Mouse (Mus musculus): ENCODE data around the gene Nos2. TPM values are rescaled to one million over a fixed set of nuclear protein-coding genes. Genes with fewer than 3 reads are reported as not detected.

Gene Nos2
- not detected in 2 replicates for polyA plus RNA-seq (2012)

DNA sequence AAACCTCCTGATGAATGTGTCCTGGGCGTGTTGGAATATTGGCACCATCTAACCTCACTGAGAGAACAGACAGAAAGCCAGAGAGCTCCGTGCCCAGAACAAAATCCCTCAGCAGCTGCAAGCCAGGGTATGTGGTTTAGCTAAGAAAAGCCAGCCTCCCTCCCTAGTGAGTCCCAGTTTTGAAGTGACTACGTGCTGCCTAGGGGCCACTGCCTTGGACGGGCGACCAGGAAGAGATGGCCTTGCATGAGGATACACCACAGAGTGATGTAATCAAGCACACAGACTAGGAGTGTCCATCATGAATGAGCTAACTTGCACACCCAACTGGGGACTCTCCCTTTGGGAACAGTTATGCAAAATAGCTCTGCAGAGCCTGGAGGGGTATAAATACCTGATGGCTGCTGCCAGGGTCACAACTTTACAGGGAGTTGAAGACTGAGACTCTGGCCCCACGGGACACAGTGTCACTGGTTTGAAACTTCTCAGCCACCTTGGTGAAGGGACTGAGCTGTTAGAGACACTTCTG is at the start of gene Nos2:
Gene Nos2, plus strand, starts transcription at position 377 of the 529 bp plus-strand sequence.
- Histone ChIP-seq H3K36me3 (ENCODE audit: control insufficient read depth) (no peaks in the 10 kb centered on the region), H3K9me3 (ENCODE audit: control insufficient read depth, low read length) (no peaks in the 10 kb centered on the region), H3K27me3 (ENCODE audit: control insufficient read depth) (peaks cover 25% of the 10 kb centered on the region), H3K4me3 (replicated peaks) (no peak within 1 kb of the TSS), H3K4me1 (ENCODE audit: control insufficient read depth) (no peaks in the 10 kb centered on the region)
- TF ChIP-seq GATA1 (IDR thresholded peaks at IDR 0.05; ENCODE audit: low read length): no peak
- TF ChIP-seq TAL1 (IDR thresholded peaks at IDR 0.05; ENCODE audit: low read length): no peak

- H3K9me3 ChIP-seq (ENCODE audit: control insufficient read depth, low read length): no peaks in the 10 kb centered on the region
- no peaks in the 10 kb centered on the region for H3K4me1 ChIP-seq (ENCODE audit: control insufficient read depth)
- TF ChIP-seq GATA1 (IDR thresholded peaks at IDR 0.05; ENCODE audit: low read length) (no peak), TAL1 (IDR thresholded peaks at IDR 0.05; ENCODE audit: low read length) (no peak)
- H3K36me3 ChIP-seq (ENCODE audit: control insufficient read depth): no peaks in the 10 kb centered on the region
- H3K27me3 ChIP-seq (ENCODE audit: control insufficient read depth): no peaks in the 10 kb centered on the region
- no peak overlapping the region for H3K4me3 ChIP-seq (replicated peaks)
Observed at GRCm38 (mm10) chr11:78870891-78871290, 49.7 kb upstream of the Nos2 start.

DNA sequence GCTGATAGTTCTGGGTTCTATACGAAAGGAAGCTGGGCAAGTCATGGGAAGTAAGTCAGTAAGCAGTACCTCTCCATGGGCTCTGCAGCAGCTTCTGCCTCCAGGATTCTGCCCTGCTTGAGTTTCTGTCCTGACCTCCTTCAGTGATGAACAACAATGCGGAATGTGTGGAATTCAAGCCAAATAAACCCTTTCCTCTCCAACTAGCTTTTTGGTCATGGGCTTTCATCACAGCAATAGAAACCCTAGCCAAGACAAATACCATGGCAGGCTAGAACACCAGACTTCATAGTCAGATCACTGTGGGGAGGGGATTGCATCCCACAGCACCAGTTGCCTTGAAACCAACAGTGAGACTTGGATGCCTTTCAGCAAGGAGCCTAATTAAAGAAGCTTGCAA is 47.8 kb upstream of the Nos2 start:
- Histone ChIP-seq H3K36me3 (ENCODE audit: control insufficient read depth) (no peaks in the 10 kb centered on the region), H3K4me3 (replicated peaks) (no peak overlapping the region), H3K9me3 (ENCODE audit: control insufficient read depth, low read length) (no peaks in the 10 kb centered on the region), H3K27me3 (ENCODE audit: control insufficient read depth) (no peaks in the 10 kb centered on the region), H3K4me1 (ENCODE audit: control insufficient read depth) (no peaks in the 10 kb centered on the region)
- TF ChIP-seq GATA1 (IDR thresholded peaks at IDR 0.05; ENCODE audit: low read length) (no peak), TAL1 (IDR thresholded peaks at IDR 0.05; ENCODE audit: low read length) (no peak)

DNA sequence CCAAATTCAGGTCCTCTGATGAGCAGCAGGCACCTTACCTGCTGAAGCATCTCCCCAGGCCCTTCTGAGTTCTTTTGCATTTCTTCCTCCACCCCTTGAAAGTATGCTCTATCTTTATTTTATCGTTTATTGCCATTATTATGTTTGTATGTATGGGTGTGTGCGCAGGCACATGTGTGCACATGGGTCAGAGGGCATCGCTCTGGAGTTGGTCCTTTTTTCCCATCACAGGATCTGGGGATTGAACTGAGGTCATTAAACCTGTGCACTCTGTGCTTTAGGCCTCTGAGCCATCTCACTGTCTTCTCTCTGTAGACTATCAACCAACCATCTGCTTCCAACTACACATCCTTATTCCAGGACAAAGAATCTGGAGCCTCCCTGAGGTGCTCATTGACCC is 40.9 kb upstream of the Nos2 start:
- H3K36me3 ChIP-seq (ENCODE audit: control insufficient read depth): no peaks in the 10 kb centered on the region
- TF ChIP-seq TAL1 (IDR thresholded peaks at IDR 0.05; ENCODE audit: low read length): no peak
- TF ChIP-seq GATA1 (IDR thresholded peaks at IDR 0.05; ENCODE audit: low read length): no peak
- H3K4me3 ChIP-seq (replicated peaks): no peak overlapping the region
- H3K9me3 ChIP-seq (ENCODE audit: control insufficient read depth, low read length): no peaks in the 10 kb centered on the region
- no peaks in the 10 kb centered on the region for H3K27me3 ChIP-seq (ENCODE audit: control insufficient read depth)
- H3K4me1 ChIP-seq (ENCODE audit: control insufficient read depth): no peaks in the 10 kb centered on the region

DNA sequence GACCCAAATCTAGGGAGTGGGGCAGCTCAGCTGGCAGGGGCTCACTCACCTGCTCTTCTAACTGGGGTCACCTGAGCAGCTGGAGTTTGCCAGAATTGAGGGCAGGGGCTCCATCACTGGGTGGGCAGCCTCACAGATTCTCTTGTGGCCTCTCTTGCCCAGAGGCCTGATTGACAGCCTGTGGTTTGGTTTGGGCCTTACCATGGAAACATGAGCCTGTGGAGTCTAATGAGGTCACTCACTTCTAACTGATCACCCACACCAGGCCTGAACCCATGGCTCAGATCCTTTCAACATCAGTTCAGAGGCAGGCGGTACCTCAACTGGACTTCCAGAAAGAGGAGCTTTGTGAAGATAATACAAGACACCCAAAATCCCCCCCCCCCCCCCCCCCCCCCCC is 33.9 kb upstream of the Nos2 start:
- H3K4me1 ChIP-seq (ENCODE audit: control insufficient read depth): no peaks in the 10 kb centered on the region
- no peak for TF ChIP-seq TAL1 (IDR thresholded peaks at IDR 0.05; ENCODE audit: low read length)
- no peak for TF ChIP-seq GATA1 (IDR thresholded peaks at IDR 0.05; ENCODE audit: low read length)
- no peaks in the 10 kb centered on the region for H3K36me3 ChIP-seq (ENCODE audit: control insufficient read depth)
- no peaks in the 10 kb centered on the region for H3K27me3 ChIP-seq (ENCODE audit: control insufficient read depth)
- no peaks in the 10 kb centered on the region for H3K9me3 ChIP-seq (ENCODE audit: control insufficient read depth, low read length)
- no peak overlapping the region for H3K4me3 ChIP-seq (replicated peaks)

- TF ChIP-seq GATA1 (IDR thresholded peaks at IDR 0.05; ENCODE audit: low read length): no peak
- no peak for TF ChIP-seq TAL1 (IDR thresholded peaks at IDR 0.05; ENCODE audit: low read length)
- Histone ChIP-seq H3K4me3 (replicated peaks) (no peak overlapping the region), H3K4me1 (ENCODE audit: control insufficient read depth) (no peaks in the 10 kb centered on the region), H3K9me3 (ENCODE audit: control insufficient read depth, low read length) (no peaks in the 10 kb centered on the region), H3K27me3 (ENCODE audit: control insufficient read depth) (no peaks in the 10 kb centered on the region), H3K36me3 (ENCODE audit: control insufficient read depth) (no peaks in the 10 kb centered on the region)
Observed at GRCm38 (mm10) chr11:78887102-78887971, 33.2 kb upstream of the Nos2 start.

DNA sequence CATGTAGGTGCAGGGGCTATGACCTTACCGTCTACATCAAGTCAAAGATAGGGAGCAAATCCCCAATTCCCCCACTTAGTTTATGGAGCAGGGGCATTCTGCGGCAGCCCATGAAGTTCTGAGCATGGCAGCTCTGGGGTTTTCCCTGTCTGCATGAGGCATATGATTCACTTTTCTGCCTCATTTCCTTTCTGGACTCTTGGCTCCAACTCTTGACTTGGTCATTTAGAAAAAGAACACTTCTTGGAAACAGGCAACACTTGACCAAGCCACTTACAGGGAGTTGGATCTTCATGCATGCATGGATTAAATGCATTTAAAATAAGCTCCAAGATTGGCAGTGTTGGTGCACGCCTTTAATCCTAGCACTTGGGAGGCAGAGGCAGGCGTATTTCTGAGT is 31.4 kb upstream of the Nos2 start:
- Histone ChIP-seq H3K27me3 (ENCODE audit: control insufficient read depth) (no peaks in the 10 kb centered on the region), H3K36me3 (ENCODE audit: control insufficient read depth) (no peaks in the 10 kb centered on the region), H3K4me1 (ENCODE audit: control insufficient read depth) (no peaks in the 10 kb centered on the region), H3K4me3 (replicated peaks) (no peak overlapping the region), H3K9me3 (ENCODE audit: control insufficient read depth, low read length) (no peaks in the 10 kb centered on the region)
- no peak for TF ChIP-seq GATA1 (IDR thresholded peaks at IDR 0.05; ENCODE audit: low read length)
- no peak for TF ChIP-seq TAL1 (IDR thresholded peaks at IDR 0.05; ENCODE audit: low read length)

DNA sequence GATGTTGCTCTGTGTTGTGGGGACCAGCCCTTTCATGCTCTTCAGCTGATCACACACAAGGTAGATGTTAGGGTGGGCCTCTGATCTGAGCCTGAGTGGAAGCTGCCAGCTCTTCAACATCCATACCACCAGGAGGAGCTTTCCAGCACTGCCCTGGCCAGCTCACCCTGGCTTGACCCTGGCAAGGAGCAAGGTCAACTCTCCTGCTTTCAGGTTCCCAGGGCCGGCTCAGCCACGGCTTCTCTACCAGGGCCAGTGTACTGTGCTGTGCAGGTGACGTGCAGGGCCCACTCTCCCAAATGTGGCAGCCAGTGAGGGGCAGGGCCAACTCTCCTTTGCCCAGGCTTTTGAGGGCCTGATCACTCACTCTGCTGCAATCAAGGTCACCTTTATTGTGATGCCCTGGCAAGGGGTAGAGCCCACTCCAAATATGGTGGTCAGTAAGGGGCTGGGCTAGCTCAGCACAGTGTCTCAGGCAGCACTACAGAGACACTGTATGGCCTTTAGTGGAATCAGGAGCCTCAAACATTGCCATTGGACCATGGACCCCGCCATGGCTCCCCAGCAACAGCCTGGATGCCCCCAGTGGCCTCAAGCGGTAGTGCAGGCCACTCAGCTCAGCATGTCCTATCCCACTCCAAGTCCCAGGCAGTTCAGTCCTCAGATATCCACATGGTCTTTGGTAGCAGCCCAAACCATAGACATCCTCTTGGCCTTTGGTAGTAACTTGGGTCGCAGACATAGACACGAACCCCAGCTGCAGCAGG is 24.0 kb upstream of the Nos2 start:
- no peak for TF ChIP-seq GATA1 (IDR thresholded peaks at IDR 0.05; ENCODE audit: low read length)
- TF ChIP-seq TAL1 (IDR thresholded peaks at IDR 0.05; ENCODE audit: low read length): no peak
- Histone ChIP-seq H3K9me3 (ENCODE audit: control insufficient read depth, low read length) (no peaks in the 10 kb centered on the region), H3K4me3 (replicated peaks) (no peak overlapping the region), H3K4me1 (ENCODE audit: control insufficient read depth) (no peaks in the 10 kb centered on the region), H3K36me3 (ENCODE audit: control insufficient read depth) (no peaks in the 10 kb centered on the region), H3K27me3 (ENCODE audit: control insufficient read depth) (no peaks in the 10 kb centered on the region)

- no peaks in the 10 kb centered on the region for H3K36me3 ChIP-seq (ENCODE audit: control insufficient read depth)
- H3K4me3 ChIP-seq (replicated peaks): no peak overlapping the region
- TF ChIP-seq GATA1 (IDR thresholded peaks at IDR 0.05; ENCODE audit: low read length): no peak
- TF ChIP-seq TAL1 (IDR thresholded peaks at IDR 0.05; ENCODE audit: low read length): no peak
- H3K27me3 ChIP-seq (ENCODE audit: control insufficient read depth): no peaks in the 10 kb centered on the region
- no peaks in the 10 kb centered on the region for H3K9me3 ChIP-seq (ENCODE audit: control insufficient read depth, low read length)
- no peaks in the 10 kb centered on the region for H3K4me1 ChIP-seq (ENCODE audit: control insufficient read depth)
Observed at GRCm38 (mm10) chr11:78915473-78915872, 5.1 kb upstream of the Nos2 start.
